Mouse (Mus musculus) thymus, adult 2 months (tissue): Measurements from ENCODE around the gene Dync1i1.

ENCODE experiments used
- CTCF ChIP-seq: fragments of 200-500 bp; IDR thresholded peaks from 2 replicates; pipeline ENCODE4 v1.5.1; 2012; ENCODE audit warnings: mild to moderate bottlenecking, control low read depth, low read length, moderate library complexity, borderline replicate concordance; ENCODE audit not compliant: control insufficient read depth, poor library complexity, insufficient read depth; ENCODE audit errors: extremely low read depth
- POLR2A ChIP-seq: fragments of 200-500 bp; IDR thresholded peaks from 2 replicates; pipeline ENCODE4 v1.6.1; 2012; ENCODE audit warnings: mild to moderate bottlenecking, low read length, control low read depth, moderate library complexity; ENCODE audit not compliant: control insufficient read depth, poor library complexity, insufficient read depth; ENCODE audit errors: extremely low read depth

- no peak for TF ChIP-seq CTCF
- TF ChIP-seq POLR2A = no peak
Observed at GRCm38 (mm10) chr6:6004756-6005485, 279.5 kb downstream of the Dync1i1 start.
